Mouse (Mus musculus) lung, embryonic 16.5 days (tissue): ENCODE measurements around the gene Proser3. TPM values are rescaled to one million over a fixed set of nuclear protein-coding genes. Genes with fewer than 3 reads are reported as not detected.

Experiments used
- ATAC-seq: fragments of 200-750 bp; cut with Nextera tagmentation; 2 replicates; pipeline ENCODE4 v1.8.0; 2017; ENCODE audit warnings: low read depth, mild to moderate bottlenecking, moderate library complexity
- H3K27ac ChIP-seq: fragments of 300-500 bp; sonication (generic); 2 replicates; pipeline ENCODE4 v1.5.1; 2014; ENCODE audit warnings: mild to moderate bottlenecking, control low read depth, low read length
- H3K27me3 ChIP-seq: fragments of 300-500 bp; sonication (generic); 2 replicates; pipeline ENCODE4 v1.6.1; 2014; ENCODE audit warnings: low read depth, low read length, mixed read lengths; ENCODE audit not compliant: control insufficient read depth, insufficient read depth
- H3K36me3 ChIP-seq: fragments of 300-500 bp; sonication (generic); 2 replicates; pipeline ENCODE4 v1.6.1; 2014; ENCODE audit warnings: low read length; ENCODE audit not compliant: control insufficient read depth, insufficient read depth
- H3K4me1 ChIP-seq: fragments of 300-500 bp; sonication (generic); replicated peaks from 2 replicates; pipeline ENCODE4 v1.6.1; 2014; ENCODE audit warnings: low read length, mixed read lengths; ENCODE audit not compliant: control insufficient read depth, insufficient read depth
- H3K4me2 ChIP-seq: fragments of 300-500 bp; sonication (generic); 2 replicates; pipeline ENCODE4 v1.6.1; 2014; ENCODE audit warnings: low read depth, low read length, control low read depth
- H3K4me3 ChIP-seq: fragments of 300-500 bp; sonication (generic); 2 replicates; pipeline ENCODE4 v1.5.1; 2014; ENCODE audit warnings: mild to moderate bottlenecking, low read length, control low read depth
- H3K9ac ChIP-seq: fragments of 300-500 bp; sonication (generic); 2 replicates; pipeline ENCODE4 v1.6.1; 2014; ENCODE audit warnings: low read length, control low read depth
- H3K9me3 ChIP-seq: fragments of 300-500 bp; sonication (generic); 2 replicates; pipeline ENCODE4 v1.6.1; 2016; ENCODE audit warnings: low read length; ENCODE audit not compliant: control insufficient read depth
- WGBS: fragments of 180-500 bp; shearing (Covaris S2); extraction: QIAGEN DNeasy Blood & Tissue Kit; methylation state at CpG from one replicate; pipeline ENCODE4 v1.1.7; 2014; 5-methylcytosine and 5-hydroxymethylcytosine counted together
- polyA plus RNA-seq: library from polyadenylated mRNA; unstranded; fragments of >200 nt; fragmentation: Nextera tagmentation; extraction: Ambion mirVana; gene quantifications from 2 replicates; pipeline ENCODE4 v1.2.1, GENCODE M21; 2015

Proser3 gene
- polyA plus RNA-seq, 1 experiment from 2014 or later: 12.9 TPM

- Histone ChIP-seq H3K4me3 (peak overlapping the region; percentile 85), H3K27me3 (no peaks in the 10 kb centered on the region), H3K27ac (no peak overlapping the region; the same call in 1 of the 2 replicates), H3K9me3 (no peaks in the 10 kb centered on the region), H3K36me3 (peaks cover 20% of the 10 kb centered on the region), H3K4me1 (peaks cover 17% of the 10 kb centered on the region), H3K4me2 (peak overlapping the region; percentile 95), H3K9ac (peak overlapping the region; percentile 80)
- no peak for ATAC-seq
- WGBS: 6% methylated on average over 22 of the region's 26 CpGs
Measured at GRCm38 (mm10) chr7:30533941-30534632, 18.0 kb downstream of the Proser3 start.

- no peak overlapping the region for H3K27ac ChIP-seq
- no peaks in the 10 kb centered on the region for H3K9me3 ChIP-seq
- H3K36me3 ChIP-seq: peaks cover 29% of the 10 kb centered on the region
- peak overlapping the region; percentile 38; the same call in 1 of the 2 replicates for H3K9ac ChIP-seq
- ATAC-seq: no peak
- H3K27me3 ChIP-seq: no peaks in the 10 kb centered on the region
- 21% methylated on average over 8 of the region's 8 CpGs for WGBS
- 0 out of 2 replicates have a peak overlapping the region, but pooled peaks have one; percentile 5 for H3K4me2 ChIP-seq
- no peak overlapping the region for H3K4me3 ChIP-seq
- peaks cover 17% of the 10 kb centered on the region for H3K4me1 ChIP-seq
Measured at GRCm38 (mm10) chr7:30532931-30533330, 19.2 kb downstream of the Proser3 start.

- ATAC-seq: no peak
- Histone ChIP-seq H3K4me1 (peaks cover 22% of the 10 kb centered on the region), H3K27me3 (no peaks in the 10 kb centered on the region), H3K4me3 (no peak overlapping the region), H3K9ac (no peak overlapping the region), H3K9me3 (no peaks in the 10 kb centered on the region), H3K4me2 (no peak overlapping the region), H3K36me3 (peaks cover 36% of the 10 kb centered on the region), H3K27ac (no peak overlapping the region)
- 75% methylated on average over 9 of the region's 9 CpGs for WGBS
Measured at GRCm38 (mm10) chr7:30531291-30531815, 20.7 kb downstream of the Proser3 start.

GRCm38 (mm10) chr7:30526981-30527380 is 25.1 kb downstream of the Proser3 start:
- Histone ChIP-seq H3K27ac (no peak overlapping the region), H3K9ac (peak overlapping the region; percentile 34; the same call in 1 of the 2 replicates), H3K4me3 (no peak overlapping the region), H3K9me3 (no peaks in the 10 kb centered on the region), H3K4me1 (peaks cover 10% of the 10 kb centered on the region), H3K4me2 (no peak overlapping the region), H3K36me3 (peaks cover 34% of the 10 kb centered on the region), H3K27me3 (no peaks in the 10 kb centered on the region)
- 85% methylated on average over 14 of the region's 14 CpGs for WGBS
- no peak for ATAC-seq

- Histone ChIP-seq H3K4me2 (peak overlapping the region; percentile 32), H3K9me3 (no peaks in the 10 kb centered on the region), H3K4me3 (no peak overlapping the region), H3K9ac (peak overlapping the region; percentile 34), H3K4me1 (peaks cover 10% of the 10 kb centered on the region), H3K36me3 (peaks cover 29% of the 10 kb centered on the region), H3K27ac (peak overlapping the region; percentile 59), H3K27me3 (no peaks in the 10 kb centered on the region)
- ATAC-seq: 0 out of 2 replicates have a peak, but pooled peaks have one; percentile 3
- WGBS: 32% methylated on average over 17 of the region's 17 CpGs
Measured at GRCm38 (mm10) chr7:30526399-30526798, 25.7 kb downstream of the Proser3 start.

- Histone ChIP-seq H3K9me3 (no peaks in the 10 kb centered on the region), H3K4me1 (peaks cover 10% of the 10 kb centered on the region), H3K27me3 (no peaks in the 10 kb centered on the region), H3K9ac (peak overlapping the region; percentile 34), H3K36me3 (peaks cover 28% of the 10 kb centered on the region), H3K4me3 (no peak overlapping the region), H3K4me2 (peak overlapping the region; percentile 32), H3K27ac (peak overlapping the region; percentile 59)
- ATAC-seq: peak; percentile 58
- WGBS: 21% methylated on average over 10 of the region's 10 CpGs
Measured at GRCm38 (mm10) chr7:30525954-30526353, 26.1 kb downstream of the Proser3 start.

GRCm38 (mm10) chr7:30524487-30524886 is 27.6 kb downstream of the Proser3 start:
- ATAC-seq: no peak
- H3K4me1 ChIP-seq: peaks cover 10% of the 10 kb centered on the region
- no peak overlapping the region for H3K4me2 ChIP-seq
- 86% methylated on average over 6 of the region's 6 CpGs for WGBS
- no peak overlapping the region for H3K27ac ChIP-seq
- H3K9ac ChIP-seq: no peak overlapping the region
- H3K9me3 ChIP-seq: no peaks in the 10 kb centered on the region
- H3K4me3 ChIP-seq: no peak overlapping the region
- H3K27me3 ChIP-seq: no peaks in the 10 kb centered on the region
- H3K36me3 ChIP-seq: peaks cover 21% of the 10 kb centered on the region

GRCm38 (mm10) chr7:30522871-30523270 is 29.2 kb downstream of the Proser3 start:
- Histone ChIP-seq H3K4me1 (peaks cover 10% of the 10 kb centered on the region), H3K9ac (no peak overlapping the region), H3K27ac (no peak overlapping the region), H3K27me3 (no peaks in the 10 kb centered on the region), H3K9me3 (no peaks in the 10 kb centered on the region), H3K4me3 (no peak overlapping the region), H3K4me2 (no peak overlapping the region), H3K36me3 (peaks cover 8% of the 10 kb centered on the region; the same call in 1 of the 2 replicates)
- no peak for ATAC-seq
- WGBS: 84% methylated on average over 10 of the region's 10 CpGs

- WGBS: 76% methylated on average over 5 of the region's 5 CpGs
- H3K4me3 ChIP-seq: no peak overlapping the region
- no peaks in the 10 kb centered on the region for H3K27me3 ChIP-seq
- H3K9me3 ChIP-seq: no peaks in the 10 kb centered on the region
- no peaks in the 10 kb centered on the region for H3K4me1 ChIP-seq
- no peak for ATAC-seq
- H3K9ac ChIP-seq: no peak overlapping the region
- H3K36me3 ChIP-seq: peaks cover 2% of the 10 kb centered on the region; the same call in 1 of the 2 replicates
- no peak overlapping the region for H3K4me2 ChIP-seq
- no peak overlapping the region for H3K27ac ChIP-seq
Measured at GRCm38 (mm10) chr7:30520856-30521255, 31.2 kb downstream of the Proser3 start.
